Mouse (Mus musculus) fibroblast of lung, adult 2 months (primary cell): ENCODE results near the gene Trf.

Experiments used
- DNase-seq: peaks from one replicate; pipeline ENCODE4 v3.0.0-alpha.2; 2011; ENCODE audit warnings: low read depth

Trf gene

DNA sequence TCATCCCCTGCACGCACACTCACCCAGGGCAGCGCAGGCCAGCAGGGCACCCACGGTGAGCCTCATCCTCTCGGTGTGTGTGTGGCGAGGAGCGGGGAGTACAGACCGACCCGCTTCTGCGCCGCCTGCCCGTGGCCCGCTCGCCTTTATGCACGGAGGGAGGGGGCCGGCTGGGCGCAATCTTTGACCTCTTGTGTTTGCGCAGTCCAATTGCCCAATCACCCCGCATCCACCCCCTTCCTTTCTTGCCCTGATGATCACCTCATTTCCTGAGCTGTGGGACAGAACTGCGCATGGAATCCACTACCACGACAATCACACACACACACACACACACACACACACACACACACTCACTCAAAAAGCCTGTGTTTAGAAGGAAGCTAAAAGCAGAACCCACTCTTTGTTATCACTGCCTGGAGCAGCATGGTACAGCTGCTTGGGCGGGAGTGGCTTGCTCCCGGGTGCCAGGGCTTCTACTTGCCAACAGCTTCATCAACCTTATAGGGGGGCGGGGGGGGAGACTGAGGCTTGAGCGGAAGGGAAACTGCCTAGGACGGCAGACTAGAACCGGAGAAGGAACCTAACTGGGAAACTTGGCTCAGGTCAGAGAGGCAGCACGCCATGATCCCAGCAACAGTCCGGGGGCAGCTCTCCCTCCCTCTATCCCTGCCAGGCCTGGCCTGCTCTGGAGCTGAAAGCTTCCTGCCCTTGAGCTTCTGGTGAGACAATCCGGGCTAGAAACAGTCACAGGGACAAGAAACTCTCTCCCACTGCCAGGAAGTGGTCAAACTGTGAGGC is at the start of gene Trf, which contains the start of gene Gm20425:
Gene Trf (minus strand): TSS at position 294 of the 801 bp plus-strand sequence.
Gene Gm20425 (minus strand): TSS at position 157 of the 801 bp plus-strand sequence.
- peak; percentile 60 for DNase-seq

DNA sequence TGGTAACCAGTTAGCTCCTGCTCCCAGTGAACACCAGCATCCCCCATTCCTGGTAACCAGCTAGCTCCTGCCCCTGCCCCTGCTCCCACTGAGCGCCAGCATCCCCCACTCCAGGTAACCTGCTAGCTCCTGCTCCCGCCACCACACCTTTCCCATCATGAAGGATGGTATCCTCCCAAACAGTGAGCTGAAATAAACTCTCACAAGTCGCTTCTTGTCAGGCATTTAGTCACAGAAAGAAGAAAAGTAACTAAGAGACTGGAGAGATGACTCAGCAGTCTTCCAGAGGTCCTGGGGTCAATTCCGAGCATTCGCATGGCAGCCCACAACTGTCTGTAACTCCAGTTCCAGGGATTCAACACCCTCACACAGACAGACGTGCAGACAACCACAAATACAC is 46.6 kb upstream of the Trf start:
- DNase-seq, result no peak

DNA sequence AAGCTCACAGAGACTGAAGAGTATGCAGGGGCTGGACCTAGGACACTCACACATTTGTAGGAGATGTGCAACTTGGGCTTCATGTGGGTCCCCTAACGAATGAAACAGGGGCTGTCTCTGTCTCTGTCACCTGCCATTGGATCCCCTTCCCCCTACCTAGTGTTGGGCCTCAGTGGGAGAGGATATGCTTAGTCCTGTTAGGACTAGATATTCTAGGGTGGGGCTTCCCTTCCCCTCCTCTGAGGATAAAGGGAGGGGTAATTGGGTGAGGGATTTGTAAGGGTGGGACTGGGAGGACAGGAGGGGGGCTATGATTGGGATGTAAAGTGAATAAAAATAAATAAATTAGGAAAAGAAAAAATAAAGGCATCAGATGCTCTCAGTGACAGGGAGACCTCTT is 45.4 kb upstream of the Trf start:
- DNase-seq, result no peak

DNA sequence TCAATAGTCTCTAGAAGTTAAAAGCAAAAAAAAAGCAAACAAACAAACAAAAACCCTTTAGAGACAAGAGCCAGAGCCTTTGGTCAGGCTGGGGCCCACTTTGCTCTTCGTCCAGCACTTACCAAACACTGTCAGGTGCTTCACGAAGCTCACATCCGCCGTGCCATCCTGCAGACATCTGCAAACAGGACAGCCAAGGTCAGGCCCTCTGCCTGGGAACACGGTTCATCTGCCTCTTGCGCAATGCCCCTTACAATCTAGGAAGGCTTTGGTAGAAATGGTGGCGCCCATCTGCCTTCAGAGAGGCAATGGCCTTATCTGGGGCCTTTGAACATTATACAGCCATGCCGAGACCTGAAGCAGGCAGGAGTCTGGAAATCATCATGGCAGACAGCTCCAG is 44.6 kb upstream of the Trf start:
- DNase-seq, result no peak

DNA sequence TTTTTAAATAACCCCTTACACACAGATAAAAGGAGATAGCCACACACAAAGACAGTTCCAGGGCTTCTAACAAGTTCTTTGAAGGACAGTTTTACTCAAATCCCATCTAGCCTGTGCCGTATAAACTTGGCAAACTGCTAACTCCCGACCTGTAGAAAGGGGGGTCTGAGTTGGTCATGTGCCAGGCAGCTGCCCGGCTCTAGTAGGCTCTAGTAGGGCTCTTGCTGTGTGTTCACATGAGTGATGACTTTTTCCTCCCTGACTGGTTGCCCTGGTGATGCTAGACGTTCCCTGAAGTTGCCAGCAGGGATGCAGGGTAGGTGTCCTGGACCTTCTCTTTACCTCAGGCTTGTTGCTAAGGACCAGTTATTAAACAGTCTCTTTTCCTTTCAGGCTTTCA is 40.9 kb upstream of the Trf start:
- DNase-seq, result no peak

DNA sequence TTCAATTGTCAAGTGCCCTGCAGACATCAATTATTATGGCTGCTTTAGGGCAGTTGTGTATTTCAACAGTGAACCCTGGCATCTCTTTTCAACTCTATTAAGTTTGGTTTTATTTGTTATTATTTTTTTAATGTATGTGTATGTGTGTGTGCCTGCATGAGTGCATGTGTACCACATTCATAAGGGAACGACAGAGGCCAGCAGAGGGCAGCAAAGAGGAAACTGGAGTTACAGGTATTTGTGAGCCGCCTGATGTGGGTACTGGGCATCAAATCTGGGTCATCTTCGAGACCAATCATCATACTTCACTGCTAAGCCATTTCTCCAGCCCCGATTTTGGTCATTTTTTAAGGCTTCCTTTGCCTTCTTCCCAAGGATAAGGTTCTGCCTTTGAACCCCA is 35.5 kb upstream of the Trf start:
- DNase-seq, result no peak

DNA sequence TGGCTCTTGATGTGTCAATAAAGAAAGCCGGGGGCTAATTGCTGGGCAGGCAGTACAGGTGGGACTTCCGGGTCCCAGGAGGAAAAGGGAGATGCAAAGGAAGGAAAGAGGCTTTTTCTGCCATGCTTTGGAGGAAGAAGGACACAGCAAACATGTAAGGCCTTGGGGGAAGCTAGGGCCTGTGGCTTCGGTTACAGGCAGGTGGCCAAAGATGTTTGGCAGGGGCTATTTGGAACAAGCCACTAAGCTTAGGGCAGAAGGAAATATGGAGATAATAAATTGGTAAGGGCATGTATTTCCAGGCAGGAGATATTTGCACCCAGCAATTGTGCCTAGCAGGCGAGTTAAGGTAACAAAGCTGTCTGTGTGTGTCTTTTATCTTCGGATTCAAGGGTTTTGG is 22.7 kb upstream of the Trf start:
- DNase-seq, result no peak

DNA sequence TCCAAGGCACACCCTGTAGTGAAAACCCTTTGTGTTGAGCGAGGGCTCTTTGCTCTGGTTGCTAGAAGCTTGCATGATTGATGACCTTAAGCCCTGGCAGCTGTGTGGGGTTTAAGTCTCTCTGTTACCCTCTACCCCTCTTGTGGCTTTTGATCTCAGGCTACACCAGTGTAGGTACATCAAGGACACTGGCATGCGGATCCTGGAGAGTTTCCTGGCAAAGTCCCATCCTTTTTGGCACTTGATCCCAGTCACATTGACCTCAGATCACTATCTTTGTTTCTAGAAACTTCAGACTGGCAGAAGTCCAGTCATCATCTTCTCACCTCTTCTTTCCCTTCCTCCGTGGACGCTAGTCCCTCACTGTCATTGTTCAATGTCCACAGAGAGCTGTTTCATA is 18.4 kb upstream of the Trf start:
- no peak for DNase-seq

DNA sequence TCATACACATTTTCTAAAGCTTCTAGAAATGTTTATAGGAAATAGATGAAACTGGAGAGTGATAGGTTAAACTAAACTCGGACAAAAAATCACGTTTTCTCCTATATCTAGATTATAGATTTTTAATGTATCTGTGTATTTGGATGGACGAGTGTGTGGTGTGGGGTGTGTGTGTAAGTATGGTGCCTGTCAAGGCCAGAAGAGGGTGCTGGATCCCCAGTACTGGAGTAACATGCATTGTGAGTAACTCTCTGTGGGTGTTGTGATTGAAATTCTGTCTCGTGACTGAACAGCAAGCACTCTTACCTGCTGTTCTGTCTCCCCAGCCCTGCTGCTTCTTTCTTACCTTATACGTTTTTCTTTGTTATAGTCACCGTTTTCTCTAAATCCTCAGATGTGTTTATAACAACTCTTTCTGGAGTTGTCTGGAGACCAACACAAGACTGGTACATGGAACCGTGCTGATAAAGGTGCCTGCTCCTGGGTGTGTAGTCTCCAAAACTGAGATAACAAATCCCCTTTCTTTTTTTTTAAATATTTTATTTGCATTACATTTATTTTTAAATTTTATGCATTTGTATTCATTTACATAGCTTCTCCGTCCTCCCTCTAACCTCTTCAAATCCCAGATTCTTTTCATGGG is 16.4 kb upstream of the Trf start:
- no peak for DNase-seq

DNA sequence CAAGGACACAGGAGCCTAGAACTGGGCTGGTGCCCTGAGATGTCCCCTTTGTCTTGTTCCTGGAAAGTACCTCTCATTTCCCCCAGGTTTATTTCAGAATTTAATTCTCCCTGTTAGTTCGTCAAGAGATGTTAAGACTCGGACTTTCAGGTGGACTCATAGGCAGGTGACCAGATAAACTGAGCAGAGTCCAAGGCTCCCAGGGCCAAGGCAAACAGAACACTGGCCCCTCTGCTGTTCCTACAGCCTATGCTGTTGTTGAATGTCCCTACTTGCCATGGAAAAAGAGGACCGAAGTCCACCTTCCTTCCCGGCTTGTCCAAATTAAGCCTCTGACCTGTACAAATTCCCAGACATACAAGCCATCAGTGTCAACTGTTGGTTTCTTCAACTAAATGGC is 13.4 kb upstream of the Trf start:
- no peak for DNase-seq

DNA sequence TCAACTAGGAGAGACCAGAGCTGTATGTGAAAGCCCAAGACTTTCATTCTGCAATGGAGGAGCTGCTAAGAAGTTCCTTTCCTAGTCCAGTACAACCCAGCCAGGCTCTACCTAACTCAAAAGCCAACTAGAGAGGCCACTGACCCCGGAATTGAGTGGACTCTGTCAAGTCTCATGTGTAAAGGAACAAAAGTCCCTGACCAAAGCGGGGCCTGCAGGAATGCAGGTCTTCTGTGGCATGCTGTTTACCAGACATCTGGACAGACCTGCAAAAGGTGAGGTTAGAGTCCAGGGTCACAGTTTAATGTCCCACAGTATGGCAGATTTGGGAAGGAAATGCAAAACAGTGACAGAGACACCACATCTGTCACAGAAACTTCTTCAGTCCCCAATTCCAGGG is 11.0 kb upstream of the Trf start:
- DNase-seq, result no peak

DNA sequence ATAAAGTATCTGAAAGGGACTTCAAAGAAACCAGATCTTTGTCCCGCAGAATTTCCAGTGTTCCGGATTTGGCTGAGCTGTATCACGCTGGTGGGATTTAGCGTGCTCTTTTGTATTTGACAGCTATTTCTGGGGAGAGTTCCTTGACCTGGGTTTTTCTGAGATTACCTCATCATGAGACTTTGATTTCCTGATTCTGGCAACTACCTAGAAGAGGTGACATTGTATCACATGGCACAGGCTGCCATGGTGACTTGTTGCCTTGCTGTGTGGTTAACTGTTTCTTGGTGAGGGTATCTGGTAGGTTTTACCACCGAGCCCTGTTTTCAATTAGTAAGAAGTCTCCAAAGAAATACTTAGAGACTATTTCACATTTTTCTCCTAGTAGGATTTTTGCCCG is 9.2 kb upstream of the Trf start:
- DNase-seq, result no peak

DNA sequence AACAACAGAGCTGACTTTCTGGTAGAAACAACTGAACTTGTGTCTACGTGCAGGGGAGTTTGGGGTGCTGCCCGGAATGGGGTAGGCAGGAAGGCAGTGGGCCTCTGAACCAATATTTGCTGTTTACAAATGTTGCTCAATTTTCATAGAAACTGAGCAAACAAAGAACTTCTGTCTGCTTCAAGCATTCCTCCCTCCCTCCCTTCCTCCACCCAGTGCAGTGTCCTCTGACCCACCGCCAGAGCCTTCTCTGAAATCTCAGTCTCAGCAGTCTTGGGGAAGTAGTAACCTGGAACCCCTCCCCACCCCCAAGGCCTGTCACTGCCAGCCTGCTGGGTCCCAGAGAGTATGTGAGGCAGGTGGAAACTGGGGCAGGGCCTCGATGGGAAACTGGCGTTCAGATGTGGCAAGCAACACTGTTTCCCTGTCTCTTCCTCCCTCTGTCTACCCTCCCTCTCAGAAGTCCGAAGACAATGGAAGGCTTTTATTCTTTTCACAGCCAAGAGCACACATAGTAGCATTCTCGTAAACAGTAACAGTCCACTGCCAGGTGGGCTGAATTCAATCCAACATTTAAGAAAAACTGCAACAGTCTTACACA is 4.4 kb upstream of the Trf start:
- peak; percentile 71 for DNase-seq

DNA sequence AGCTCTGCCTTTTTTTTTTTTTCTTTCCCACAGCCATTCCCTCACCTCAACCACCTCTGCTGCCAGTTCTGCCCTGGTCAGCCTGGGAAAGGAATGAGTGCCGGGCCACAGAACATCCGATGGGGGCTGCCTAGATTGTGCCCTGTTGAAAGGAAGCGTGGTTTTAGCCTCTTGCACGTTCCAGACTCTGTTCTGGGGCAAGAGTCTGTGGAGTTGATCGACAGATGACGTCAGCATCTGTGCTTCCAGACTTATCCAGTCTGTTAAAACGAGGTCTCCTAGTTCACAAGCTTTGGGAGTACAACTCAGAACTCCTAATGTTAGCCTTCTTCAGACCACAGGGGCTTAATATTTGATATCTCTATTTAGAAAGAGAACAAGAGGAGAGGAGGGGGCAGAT is 3.8 kb upstream of the Trf start:
- peak; percentile 85 for DNase-seq

DNA sequence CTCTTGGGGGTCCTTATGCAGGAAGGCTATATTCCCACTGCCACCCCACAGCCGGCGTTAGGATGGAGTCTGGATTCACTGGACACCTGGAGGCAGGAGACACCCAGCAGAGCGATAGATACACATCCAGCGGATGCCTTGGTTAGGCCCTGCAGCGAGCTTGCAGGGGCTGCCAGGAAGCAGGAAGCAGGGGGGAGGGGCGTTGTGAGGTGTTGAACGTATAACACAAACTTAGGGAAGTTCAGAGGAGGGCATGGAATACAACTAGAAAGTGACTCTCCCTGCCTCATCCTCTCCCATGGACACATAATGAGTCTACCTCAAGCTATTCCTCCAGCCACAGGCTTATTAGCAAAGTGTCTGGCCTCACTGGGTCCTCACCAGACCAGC is 2.8 kb upstream of the Trf start:
- DNase-seq, result no peak

DNA sequence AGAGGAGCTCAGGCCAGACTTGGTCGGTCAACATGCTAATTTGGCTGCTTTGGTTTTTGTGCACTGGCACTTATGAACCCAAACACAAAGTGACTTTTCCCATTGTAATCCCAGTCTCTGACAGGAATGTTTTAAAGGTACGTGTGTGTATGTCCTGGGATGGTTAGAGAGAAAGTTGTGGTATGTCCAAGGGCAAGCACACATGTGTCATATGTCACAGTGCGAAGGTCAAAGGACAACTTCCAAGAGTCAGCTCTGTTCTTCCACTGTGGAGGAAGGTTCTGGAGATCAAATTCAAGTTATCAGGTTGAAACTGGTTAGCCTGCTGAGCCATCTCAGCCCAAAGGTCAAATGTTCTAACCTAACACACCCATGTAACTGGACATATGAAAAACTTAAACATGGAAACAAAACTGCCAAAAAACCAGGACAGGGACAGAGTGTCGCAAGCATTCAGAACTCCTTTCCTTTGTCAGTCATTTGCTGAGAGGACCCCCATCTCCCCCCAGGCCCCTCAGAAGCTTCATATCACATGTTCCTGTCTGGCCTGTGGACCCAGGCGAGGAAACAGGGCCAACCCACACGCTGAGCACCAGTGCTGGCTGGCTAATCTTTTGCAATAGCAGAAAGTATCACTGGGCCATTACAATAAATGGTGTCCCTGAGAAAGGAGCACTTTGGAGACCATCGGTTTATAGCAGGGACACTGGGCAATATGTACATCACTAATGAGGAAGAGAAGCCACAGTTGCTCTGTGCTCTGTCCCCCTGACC is 2.2 kb upstream of the Trf start:
- no peak for DNase-seq

DNA sequence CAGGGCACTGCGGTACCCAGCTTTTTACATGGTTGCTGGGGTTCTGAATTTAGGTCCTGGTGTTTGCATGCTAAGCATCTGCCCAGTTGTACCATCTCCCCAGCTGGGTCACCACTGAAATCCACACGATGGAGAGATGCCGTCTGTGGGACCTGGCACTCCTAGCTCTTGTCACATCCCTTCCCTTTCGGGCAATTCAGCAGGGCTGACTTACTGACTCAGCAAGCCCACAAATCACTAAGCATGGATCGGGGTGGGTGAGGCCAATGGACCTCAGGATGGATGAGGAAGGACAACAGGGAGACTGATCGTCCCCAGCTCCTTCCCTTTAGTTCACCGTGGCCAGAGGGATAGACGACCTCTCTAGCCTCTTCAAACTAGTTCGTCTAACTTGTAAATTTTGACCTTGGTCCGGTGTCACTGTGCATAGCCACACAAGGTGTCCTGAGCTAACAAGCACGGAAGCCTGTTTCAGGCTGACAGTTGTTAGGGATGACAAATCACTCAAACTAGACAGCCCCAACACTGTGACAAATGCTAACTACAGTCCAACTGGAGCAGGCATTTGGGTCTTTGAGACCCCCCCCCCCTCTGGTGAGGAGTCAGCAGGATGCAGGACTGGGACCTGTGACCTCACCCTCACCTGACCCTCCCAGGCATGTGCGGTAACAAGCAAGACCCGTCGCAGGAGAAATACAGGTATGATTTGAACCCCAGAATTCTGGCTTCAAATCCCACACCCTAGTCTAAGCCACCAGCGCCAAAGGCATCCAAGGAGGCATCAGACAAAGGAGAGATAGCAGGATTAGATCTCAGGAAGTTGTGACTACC is 992 bp downstream of the Trf start:
- no peak for DNase-seq

DNA sequence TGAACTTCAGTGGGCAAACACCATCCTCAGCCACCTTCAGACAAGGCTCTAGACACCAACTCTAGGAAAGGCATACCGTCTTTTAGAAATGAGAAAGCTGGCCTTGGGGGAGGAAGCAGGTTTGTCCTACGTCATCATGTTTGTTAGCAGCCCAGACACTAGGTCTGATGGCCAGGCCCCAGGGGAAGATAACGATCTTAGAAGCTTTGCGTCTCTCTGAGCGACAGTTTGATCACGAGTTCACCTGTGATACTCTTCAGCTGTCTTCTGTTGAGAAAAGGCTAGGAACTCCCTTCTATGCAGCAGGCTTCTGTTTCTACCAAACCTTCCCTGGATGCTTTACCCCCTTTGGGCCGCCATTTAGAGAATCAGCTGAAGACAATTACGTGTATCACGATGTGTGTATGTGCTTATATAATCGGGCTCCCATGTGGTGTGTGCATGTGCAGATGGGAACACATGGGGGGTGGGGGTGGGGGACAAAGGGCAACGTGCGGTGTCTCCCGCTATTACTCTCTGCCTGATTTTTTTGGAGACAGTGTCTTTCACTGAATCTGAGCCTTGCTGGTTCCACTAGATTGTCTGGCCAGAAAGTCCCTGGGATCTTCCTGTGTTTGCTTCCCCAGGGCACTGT is 1.8 kb downstream of the Trf start:
- no peak for DNase-seq

DNA sequence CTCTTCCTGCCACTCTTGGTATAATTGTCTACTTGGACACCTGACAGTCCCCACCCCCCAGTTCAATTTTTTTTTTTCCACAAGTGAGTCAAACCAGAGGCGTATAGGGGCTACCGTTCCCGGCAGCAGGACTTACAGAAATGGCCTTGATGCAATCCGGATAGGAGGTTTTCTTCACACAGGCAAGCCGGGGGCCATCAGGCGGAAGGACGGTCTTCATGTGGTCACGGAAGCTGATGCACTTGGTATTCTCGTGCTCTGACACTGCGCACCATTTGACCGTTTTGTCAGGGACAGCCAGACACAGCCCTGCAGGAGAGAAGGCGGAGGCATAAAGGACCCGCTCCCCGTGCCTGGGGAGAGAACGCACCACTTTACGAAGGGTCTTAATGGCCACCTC is 2.5 kb downstream of the Trf start:
- no peak for DNase-seq

DNA sequence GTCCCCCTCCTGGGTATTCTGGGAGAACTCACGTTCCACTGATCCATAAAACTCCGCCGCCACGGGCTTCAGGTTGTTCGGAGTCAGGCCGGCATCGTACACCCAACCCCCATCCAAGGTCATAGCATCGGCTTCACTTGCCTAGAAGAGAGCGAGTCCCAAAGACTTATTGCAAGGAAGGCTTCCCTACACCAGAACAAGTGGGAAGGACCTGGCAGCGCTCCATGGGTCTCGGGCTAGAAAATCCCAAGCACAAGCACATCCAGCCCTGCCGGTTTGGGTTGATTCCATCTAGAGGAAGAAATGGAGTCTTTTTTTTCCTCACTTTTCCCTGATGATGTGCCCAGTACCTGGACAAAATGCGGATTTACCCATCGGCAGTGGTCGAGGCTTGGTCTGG is 3.4 kb downstream of the Trf start:
- no peak for DNase-seq

DNA sequence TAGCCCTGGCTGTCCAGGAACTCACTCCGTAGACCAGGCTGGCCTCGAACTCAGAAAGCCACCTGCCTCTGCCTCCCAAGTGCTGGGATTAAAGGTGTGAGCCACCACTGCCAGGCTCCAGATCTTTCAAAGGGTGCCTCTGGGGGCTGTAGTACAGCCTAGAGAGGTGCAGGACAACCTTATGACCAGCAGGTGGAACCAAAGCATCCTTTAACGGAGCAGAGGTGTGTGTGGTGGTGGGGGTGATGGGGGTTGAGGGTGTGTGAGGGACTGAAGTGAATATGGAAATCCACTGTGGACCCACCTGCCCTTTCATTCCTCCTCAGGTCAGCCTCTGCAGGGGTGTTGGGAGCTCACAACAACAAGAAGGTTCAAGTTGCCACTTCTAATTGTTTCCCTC is 4.8 kb downstream of the Trf start:
- DNase-seq, result no peak
